Mouse (Mus musculus): ENCODE data around the gene Upk1a. TPM values are rescaled to one million over a fixed set of nuclear protein-coding genes. Genes with fewer than 3 reads are reported as not detected.

Upk1a gene
- 0.31 and 0.47 TPM in 2 replicates for polyA plus RNA-seq (2014; fragmentation: Nextera tagmentation; extraction: Ambion mirVana)

GRCm38 (mm10) chr7:30612654-30613402, at the start of gene Upk1a:
Gene Upk1a, minus strand, starts transcription at chr7:30612847.
- H3K27ac ChIP-seq (ENCODE audit: low read depth, low read length) = no peak within 1 kb of the TSS
- no peak within 1 kb of the TSS for H3K4me2 ChIP-seq
- WGBS (ENCODE audit: insufficient replicate concordance) = 74% methylated on average over 8 of the region's 8 CpGs
- ATAC-seq (replicated peaks; ENCODE audit: insufficient number of reproducible peaks, low FRiP score, low TSS enrichment) = no peak
- H3K9ac ChIP-seq (ENCODE audit: low read depth, low read length) = no peak within 1 kb of the TSS
- no peak within 1 kb of the TSS for H3K4me3 ChIP-seq (ENCODE audit: low read depth, low read length)
- H3K36me3 ChIP-seq (ENCODE audit: control insufficient read depth, insufficient read depth, low read length) = peaks cover 18% of the 10 kb centered on the region
- H3K4me1 ChIP-seq (ENCODE audit: control insufficient read depth, insufficient read depth, low read length) = peaks cover 6% of the 10 kb centered on the region; the same call in 1 of the 2 replicates
- H3K9me3 ChIP-seq (replicated peaks; ENCODE audit: control insufficient read depth, low read length) = no peaks in the 10 kb centered on the region
- 0 out of 2 replicates have a peak, but pooled peaks cover 3% of the 10 kb centered on the region for H3K27me3 ChIP-seq (ENCODE audit: control insufficient read depth, insufficient read depth, low read length)

- Histone ChIP-seq H3K27ac (ENCODE audit: low read depth, low read length) (peak within 1 kb of the TSS; percentile 60), H3K9me3 (replicated peaks; ENCODE audit: control insufficient read depth, low read length) (no peaks in the 10 kb centered on the region), H3K4me3 (ENCODE audit: low read depth, low read length) (peak within 1 kb of the TSS; percentile 93), H3K9ac (ENCODE audit: low read depth, low read length) (peak within 1 kb of the TSS; percentile 97), H3K27me3 (ENCODE audit: control insufficient read depth, insufficient read depth, low read length) (no peaks in the 10 kb centered on the region), H3K36me3 (ENCODE audit: control insufficient read depth, insufficient read depth, low read length) (peaks cover 21% of the 10 kb centered on the region), H3K4me1 (ENCODE audit: control insufficient read depth, insufficient read depth, low read length) (no peaks in the 10 kb centered on the region), H3K4me2 (peak within 1 kb of the TSS; percentile 97)
- peak; percentile 97 for ATAC-seq (replicated peaks; ENCODE audit: insufficient number of reproducible peaks, low FRiP score, low TSS enrichment)
- whole genome bisulfite sequencing (ENCODE audit: insufficient replicate concordance) = 2% methylated on average over 59 of the region's 59 CpGs
Measured at GRCm38 (mm10) chr7:30649591-30650540, 37.2 kb upstream of the Upk1a start, which contains the start of gene Rbm42. Gene Rbm42, minus strand, starts transcription at chr7:30650317.

- H3K9ac ChIP-seq (ENCODE audit: low read depth, low read length) = no peak overlapping the region
- H3K4me2 ChIP-seq = no peak overlapping the region
- H3K27me3 ChIP-seq (ENCODE audit: control insufficient read depth, insufficient read depth, low read length) = peaks cover 18% of the 10 kb centered on the region
- no peak overlapping the region for H3K4me3 ChIP-seq (ENCODE audit: low read depth, low read length)
- no peaks in the 10 kb centered on the region for H3K9me3 ChIP-seq (replicated peaks; ENCODE audit: control insufficient read depth, low read length)
- 9% methylated on average over 4 of the region's 4 CpGs for WGBS (ENCODE audit: insufficient replicate concordance)
- no peak for ATAC-seq (replicated peaks; ENCODE audit: insufficient number of reproducible peaks, low FRiP score, low TSS enrichment)
- peak overlapping the region; percentile 1; the same call in 1 of the 2 replicates for H3K27ac ChIP-seq (ENCODE audit: low read depth, low read length)
- peaks cover 18% of the 10 kb centered on the region for H3K36me3 ChIP-seq (ENCODE audit: control insufficient read depth, insufficient read depth, low read length)
- 0 out of 2 replicates have a peak, but pooled peaks cover 4% of the 10 kb centered on the region for H3K4me1 ChIP-seq (ENCODE audit: control insufficient read depth, insufficient read depth, low read length)
Measured at GRCm38 (mm10) chr7:30639083-30639482, 26.4 kb upstream of the Upk1a start.

- H3K36me3 ChIP-seq (ENCODE audit: control insufficient read depth, insufficient read depth, low read length) = peaks cover 7% of the 10 kb centered on the region
- H3K4me1 ChIP-seq (ENCODE audit: control insufficient read depth, insufficient read depth, low read length) = 0 out of 2 replicates have a peak, but pooled peaks cover 4% of the 10 kb centered on the region
- H3K27ac ChIP-seq (ENCODE audit: low read depth, low read length) = no peak overlapping the region
- H3K27me3 ChIP-seq (ENCODE audit: control insufficient read depth, insufficient read depth, low read length) = peaks cover 40% of the 10 kb centered on the region
- H3K9me3 ChIP-seq (replicated peaks; ENCODE audit: control insufficient read depth, low read length) = no peaks in the 10 kb centered on the region
- H3K9ac ChIP-seq (ENCODE audit: low read depth, low read length) = no peak overlapping the region
- peak; percentile 64; the same call in 1 of the 2 replicates for ATAC-seq (replicated peaks; ENCODE audit: insufficient number of reproducible peaks, low FRiP score, low TSS enrichment)
- H3K4me3 ChIP-seq (ENCODE audit: low read depth, low read length) = no peak overlapping the region
- 14% methylated on average over 11 of the region's 11 CpGs for WGBS (ENCODE audit: insufficient replicate concordance)
- peak overlapping the region; percentile 53 for H3K4me2 ChIP-seq
Measured at GRCm38 (mm10) chr7:30636395-30636794, 23.7 kb upstream of the Upk1a start.

- H3K36me3 ChIP-seq (ENCODE audit: control insufficient read depth, insufficient read depth, low read length) = peaks cover under 1% of the 10 kb centered on the region
- H3K27me3 ChIP-seq (ENCODE audit: control insufficient read depth, insufficient read depth, low read length) = peaks cover 41% of the 10 kb centered on the region
- 0 out of 2 replicates have a peak, but pooled peaks cover 4% of the 10 kb centered on the region for H3K4me1 ChIP-seq (ENCODE audit: control insufficient read depth, insufficient read depth, low read length)
- H3K4me3 ChIP-seq (ENCODE audit: low read depth, low read length) = peak within 1 kb of the TSS; percentile 11
- 3% methylated on average over 5 of the region's 5 CpGs for WGBS (ENCODE audit: insufficient replicate concordance)
- no peaks in the 10 kb centered on the region for H3K9me3 ChIP-seq (replicated peaks; ENCODE audit: control insufficient read depth, low read length)
- ATAC-seq (replicated peaks; ENCODE audit: insufficient number of reproducible peaks, low FRiP score, low TSS enrichment) = no peak
- no peak within 1 kb of the TSS for H3K27ac ChIP-seq (ENCODE audit: low read depth, low read length)
- H3K4me2 ChIP-seq = peak within 1 kb of the TSS; percentile 53
- no peak within 1 kb of the TSS for H3K9ac ChIP-seq (ENCODE audit: low read depth, low read length)
Measured at GRCm38 (mm10) chr7:30635752-30636151, 23.1 kb upstream of the Upk1a start, which contains the start of gene Etv2. Gene Etv2, minus strand, starts transcription at chr7:30635852.

GRCm38 (mm10) chr7:30634621-30635020, 22.0 kb upstream of the Upk1a start:
- ATAC-seq (replicated peaks; ENCODE audit: insufficient number of reproducible peaks, low FRiP score, low TSS enrichment) = no peak
- no peak overlapping the region for H3K9ac ChIP-seq (ENCODE audit: low read depth, low read length)

GRCm38 (mm10) chr7:30633762-30634412, 21.2 kb upstream of the Upk1a start:
- peaks cover 41% of the 10 kb centered on the region for H3K27me3 ChIP-seq (ENCODE audit: control insufficient read depth, insufficient read depth, low read length)

More at GRCm38 (mm10) chr7:30634621-30635020, 22.0 kb upstream of the Upk1a start:
- WGBS (ENCODE audit: insufficient replicate concordance) = 2% methylated on average over 20 of the region's 20 CpGs
- Histone ChIP-seq H3K4me1 (ENCODE audit: control insufficient read depth, insufficient read depth, low read length) (0 out of 2 replicates have a peak, but pooled peaks cover 4% of the 10 kb centered on the region), H3K4me2 (peak overlapping the region; percentile 53), H3K4me3 (ENCODE audit: low read depth, low read length) (peak overlapping the region; percentile 11), H3K9me3 (replicated peaks; ENCODE audit: control insufficient read depth, low read length) (no peaks in the 10 kb centered on the region), H3K27ac (ENCODE audit: low read depth, low read length) (no peak overlapping the region), H3K27me3 (ENCODE audit: control insufficient read depth, insufficient read depth, low read length) (peaks cover 41% of the 10 kb centered on the region), H3K36me3 (ENCODE audit: control insufficient read depth, insufficient read depth, low read length) (no peaks in the 10 kb centered on the region)

GRCm38 (mm10) chr7:30629013-30629412, 16.4 kb upstream of the Upk1a start:
- ATAC-seq (replicated peaks; ENCODE audit: insufficient number of reproducible peaks, low FRiP score, low TSS enrichment) = no peak
- Histone ChIP-seq H3K4me2 (no peak overlapping the region), H3K4me1 (ENCODE audit: control insufficient read depth, insufficient read depth, low read length) (peaks cover 8% of the 10 kb centered on the region), H3K27ac (ENCODE audit: low read depth, low read length) (no peak overlapping the region), H3K9me3 (replicated peaks; ENCODE audit: control insufficient read depth, low read length) (no peaks in the 10 kb centered on the region), H3K27me3 (ENCODE audit: control insufficient read depth, insufficient read depth, low read length) (peaks cover 22% of the 10 kb centered on the region), H3K9ac (ENCODE audit: low read depth, low read length) (no peak overlapping the region), H3K4me3 (ENCODE audit: low read depth, low read length) (no peak overlapping the region), H3K36me3 (ENCODE audit: control insufficient read depth, insufficient read depth, low read length) (peaks cover 4% of the 10 kb centered on the region; the same call in 1 of the 2 replicates)

More at GRCm38 (mm10) chr7:30633762-30634412, 21.2 kb upstream of the Upk1a start:
- no peaks in the 10 kb centered on the region for H3K36me3 ChIP-seq (ENCODE audit: control insufficient read depth, insufficient read depth, low read length)
- H3K4me1 ChIP-seq (ENCODE audit: control insufficient read depth, insufficient read depth, low read length) = 0 out of 2 replicates have a peak, but pooled peaks cover under 1% of the 10 kb centered on the region
- WGBS (ENCODE audit: insufficient replicate concordance) = 12% methylated on average over 27 of the region's 27 CpGs
- no peak for ATAC-seq (replicated peaks; ENCODE audit: insufficient number of reproducible peaks, low FRiP score, low TSS enrichment)
- H3K9me3 ChIP-seq (replicated peaks; ENCODE audit: control insufficient read depth, low read length) = no peaks in the 10 kb centered on the region
- H3K4me3 ChIP-seq (ENCODE audit: low read depth, low read length) = peak overlapping the region; percentile 16; the same call in 1 of the 2 replicates
- no peak overlapping the region for H3K9ac ChIP-seq (ENCODE audit: low read depth, low read length)
- H3K27ac ChIP-seq (ENCODE audit: low read depth, low read length) = no peak overlapping the region
- H3K4me2 ChIP-seq = peak overlapping the region; percentile 40

All from heart, embryonic 11.5 days (tissue).